Mouse (Mus musculus) cerebellum, adult 2 months (tissue): Measurements from ENCODE around the gene Pabpn1l.

Experiments
- CTCF ChIP-seq: fragments of 200-500 bp; IDR thresholded peaks from 2 replicates; pipeline ENCODE4 v1.5.1; 2011; ENCODE audit warnings: low read depth, mild to moderate bottlenecking, control low read depth, low read length, moderate library complexity, borderline replicate concordance; ENCODE audit not compliant: insufficient read depth
- POLR2A ChIP-seq: fragments of 200-500 bp; IDR thresholded peaks from 2 replicates; pipeline ENCODE4 v1.6.1; 2011; ENCODE audit warnings: low read length, control low read depth, borderline replicate concordance; ENCODE audit not compliant: insufficient read depth

DNA sequence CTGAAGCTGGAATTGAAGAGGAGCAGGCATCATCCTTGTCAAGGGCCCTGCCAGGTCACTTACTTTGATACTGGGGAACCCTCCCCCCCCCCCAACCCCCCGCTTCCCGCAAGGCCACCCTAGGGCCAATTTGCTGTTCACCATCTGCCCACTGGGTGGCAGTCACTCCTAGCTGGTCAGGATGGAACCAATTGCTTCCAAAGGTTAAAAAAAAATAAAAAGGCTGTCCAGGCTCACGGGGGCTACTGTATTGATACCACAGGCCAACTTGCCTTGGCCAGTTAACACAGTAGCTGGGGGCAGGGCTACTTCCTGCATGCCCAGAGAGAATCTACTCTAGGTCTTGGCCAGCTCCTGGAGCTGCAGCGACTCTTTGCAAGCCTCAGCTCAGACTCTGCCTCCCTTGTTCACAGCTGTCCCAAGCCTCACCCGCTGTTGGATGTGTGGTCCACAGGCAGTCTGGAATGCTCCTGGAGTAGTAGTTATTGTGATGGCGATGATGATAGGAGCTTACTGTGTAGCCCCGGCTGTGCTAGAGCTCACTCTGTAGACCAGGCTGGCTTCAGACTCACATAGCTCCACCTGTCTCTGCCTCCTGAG lies 4.5 kb downstream of the Pabpn1l start:
- TF ChIP-seq POLR2A (no peak), CTCF (peak; percentile 78)
